Mouse (Mus musculus): ENCODE measurements around the gene Ltv1.

The Ltv1 gene

DNA sequence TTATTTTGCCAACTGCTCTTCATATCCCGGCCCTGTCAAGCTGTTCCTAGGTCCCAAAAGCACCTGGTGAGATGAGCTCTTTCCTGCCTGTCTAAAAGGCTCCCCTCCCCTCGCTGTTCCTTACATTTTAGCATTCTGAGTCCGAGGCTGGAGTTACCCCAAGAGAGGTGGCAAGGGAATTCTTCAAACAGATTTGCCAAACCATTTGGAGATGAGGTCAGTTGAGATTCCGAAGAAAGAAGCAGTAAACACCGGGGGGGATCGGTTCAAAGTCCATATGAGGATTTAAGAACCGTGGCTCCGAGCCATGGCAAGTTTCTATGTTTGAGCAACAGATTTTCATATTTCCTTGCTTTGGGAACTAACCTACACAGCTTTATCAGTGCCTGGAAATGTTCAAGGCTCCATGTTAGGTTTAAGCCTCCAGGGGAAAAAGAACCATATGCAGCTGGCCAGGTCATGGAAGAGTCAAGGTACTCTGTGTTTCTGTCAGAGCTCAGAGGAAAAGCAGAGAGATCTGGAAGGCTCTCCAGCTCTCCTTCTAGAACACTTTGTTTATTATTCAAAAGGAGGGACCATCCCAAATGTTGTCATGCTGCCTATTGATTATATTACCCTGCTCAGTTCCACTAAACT, 4.0 kb upstream of the Ltv1 start:
- no peak for DNase-seq (ENCODE audit: low spot score in 2 of 2)

DNA sequence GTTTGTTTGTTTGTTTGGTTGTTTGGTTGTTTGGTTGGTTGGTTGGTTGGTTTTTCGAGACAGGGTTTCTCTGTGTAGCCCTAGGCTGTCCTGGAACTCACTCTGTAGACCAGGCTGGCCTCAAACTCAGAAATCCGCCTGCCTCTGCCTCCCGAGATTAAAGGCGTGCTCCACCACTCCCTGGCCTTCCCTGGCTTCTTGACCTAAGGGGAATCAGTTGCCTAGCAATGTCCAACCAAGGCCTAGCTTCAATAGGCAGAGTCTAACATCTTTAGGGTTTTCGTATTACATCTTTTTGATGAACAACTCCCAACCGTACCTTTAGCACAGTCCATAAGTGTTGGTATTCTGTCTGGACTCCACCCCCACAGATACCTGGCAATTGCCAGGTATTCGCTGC, 528 bp upstream of the Ltv1 start:
- DNase-seq (ENCODE audit: low spot score in 2 of 2), result peak in 1 of 2 experiments; percentile 7

DNA sequence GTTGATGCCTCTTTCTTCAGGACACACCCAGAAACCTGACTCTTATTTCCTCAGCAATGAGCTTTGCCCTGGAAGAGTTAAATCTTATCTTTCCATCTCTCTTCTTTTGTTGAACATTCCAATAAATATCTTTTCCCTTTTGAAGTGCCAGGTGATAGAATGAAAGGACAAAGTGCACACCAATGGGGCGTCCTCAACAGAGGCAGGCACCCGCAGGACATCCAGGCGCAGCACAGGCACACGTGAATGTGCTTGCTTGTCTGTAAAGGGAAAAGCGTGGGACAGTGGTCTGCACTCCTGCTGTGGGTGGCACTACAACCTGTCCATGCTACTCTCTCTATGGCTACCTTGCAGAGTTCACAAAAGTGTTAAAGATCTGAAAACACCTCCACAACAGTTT, 3.1 kb downstream of the Ltv1 start:
- DNase-seq (ENCODE audit: low spot score in 2 of 2), result no peak

DNA sequence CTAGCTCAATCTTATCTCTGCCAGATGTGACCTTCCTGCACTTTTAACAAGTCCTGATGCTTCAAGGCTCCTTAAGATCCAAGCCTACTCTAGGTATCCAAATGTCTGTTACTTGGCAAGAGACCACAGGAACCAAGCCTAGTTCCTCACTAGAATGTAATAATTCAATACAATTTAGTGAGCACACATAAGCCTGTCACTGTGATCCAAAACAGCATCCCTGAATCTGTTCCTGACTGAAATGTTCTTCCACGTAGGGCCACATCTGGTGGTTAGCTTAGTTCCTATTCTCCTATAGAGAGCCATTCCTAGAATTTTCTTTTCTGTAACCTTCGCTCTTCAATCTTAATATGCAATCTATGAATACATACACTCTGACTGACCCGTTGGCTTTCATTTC, 6.2 kb downstream of the Ltv1 start:
- DNase-seq (ENCODE audit: low spot score in 2 of 2), result no peak

DNA sequence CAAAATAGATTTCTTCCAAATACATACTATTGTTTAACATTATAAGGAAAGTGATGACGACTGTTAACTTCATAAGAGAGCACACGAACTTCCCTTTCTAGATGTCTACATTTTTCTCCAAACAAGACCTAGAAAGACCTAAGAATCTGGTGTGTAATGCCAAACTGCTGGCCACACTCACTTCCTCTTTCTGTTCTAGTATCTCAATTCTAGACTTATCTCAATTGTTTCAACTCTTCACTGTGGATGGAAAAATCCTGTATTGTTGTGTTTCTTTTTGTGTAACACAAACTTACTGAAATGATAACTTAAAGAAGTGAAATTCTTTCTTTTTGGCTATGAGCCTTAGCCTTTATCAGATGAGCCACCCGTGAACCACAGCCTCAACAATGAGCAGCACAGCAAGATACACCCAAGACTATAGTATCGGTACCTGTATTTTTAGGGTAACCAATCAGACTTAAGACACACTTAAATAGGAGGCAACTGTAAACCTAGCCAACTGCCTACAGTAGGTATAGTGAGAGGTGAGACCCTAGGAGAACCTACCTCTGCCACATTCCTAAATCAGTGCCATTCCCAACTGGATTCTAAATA, 8.7 kb downstream of the Ltv1 start:
- DNase-seq (ENCODE audit: low spot score in 2 of 2), result no peak

DNA sequence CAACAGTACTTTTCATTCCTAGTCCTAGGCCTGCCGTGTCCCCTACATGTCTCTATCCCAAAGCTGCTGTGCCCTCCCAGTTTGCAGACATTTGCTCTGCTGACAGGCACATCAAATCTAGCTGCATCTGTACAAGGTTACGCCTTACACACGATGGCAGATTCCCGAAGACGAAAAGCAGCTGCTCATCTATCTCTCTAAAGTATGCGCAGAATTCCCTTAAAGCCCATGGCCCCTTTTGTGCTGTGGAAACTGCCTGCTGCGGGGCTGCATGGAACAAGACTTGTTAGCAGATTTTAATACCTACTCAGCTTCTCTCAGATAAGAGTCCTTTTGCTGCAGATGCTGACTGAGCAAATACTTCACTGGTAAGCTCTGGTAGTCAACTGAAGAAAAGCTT, 12.8 kb downstream of the Ltv1 start:
- DNase-seq (ENCODE audit: low spot score in 2 of 2), result no peak

DNA sequence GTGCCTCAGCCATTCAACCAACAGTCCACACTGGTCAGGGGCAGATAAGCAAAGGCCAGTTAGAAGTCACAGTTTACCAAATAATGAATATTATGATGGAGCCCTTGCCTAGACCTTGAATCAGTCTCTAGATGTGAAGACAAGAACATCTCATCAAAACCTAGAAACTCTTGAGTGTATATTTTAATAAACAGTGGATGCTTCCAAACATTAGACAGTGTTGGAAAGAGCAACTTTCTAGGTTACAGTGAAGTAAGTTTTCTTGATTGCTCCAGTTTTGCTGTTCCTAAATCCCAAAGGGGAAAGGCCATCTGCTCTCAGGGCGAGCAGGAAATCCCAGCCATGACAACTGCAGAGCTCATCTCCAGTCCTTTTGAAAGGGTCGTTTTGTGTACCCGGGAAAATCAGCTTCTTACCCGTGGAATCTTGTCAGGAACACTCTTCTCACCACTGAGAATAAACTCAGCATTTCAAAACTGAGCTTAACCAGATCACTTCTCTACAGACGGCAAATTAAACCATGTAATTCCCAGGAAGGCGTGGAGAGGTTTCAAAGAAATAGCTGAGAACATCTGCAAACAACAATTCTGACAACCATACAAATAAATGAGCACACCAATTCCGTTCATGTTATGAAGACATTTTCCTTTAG, 14.9 kb downstream of the Ltv1 start, which contains the start of gene Zc2hc1b:
Gene Zc2hc1b (minus strand): TSS at position 51 of the 652 bp plus-strand sequence.
- DNase-seq (ENCODE audit: low spot score in 2 of 2), result no peak

DNA sequence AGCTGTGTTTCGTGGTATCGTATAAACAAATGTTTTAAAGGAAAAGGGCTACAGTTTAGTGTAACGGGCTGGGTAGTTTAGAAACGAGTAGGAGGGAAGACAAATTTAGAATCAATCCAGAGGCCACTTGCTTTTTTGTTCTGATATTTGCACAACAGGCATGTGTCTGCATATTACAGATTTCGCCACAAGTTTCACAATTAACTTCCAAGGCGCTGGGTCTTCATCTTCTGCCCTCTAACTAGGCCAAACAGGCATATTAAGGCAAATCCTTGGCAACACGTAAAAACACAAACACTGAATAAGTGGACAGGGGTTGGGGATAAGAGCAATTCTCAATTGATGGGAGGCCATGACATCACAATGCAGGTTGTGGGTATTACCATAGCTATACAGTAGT, 17.1 kb downstream of the Ltv1 start:
- no peak for DNase-seq (ENCODE audit: low spot score in 2 of 2)

DNA sequence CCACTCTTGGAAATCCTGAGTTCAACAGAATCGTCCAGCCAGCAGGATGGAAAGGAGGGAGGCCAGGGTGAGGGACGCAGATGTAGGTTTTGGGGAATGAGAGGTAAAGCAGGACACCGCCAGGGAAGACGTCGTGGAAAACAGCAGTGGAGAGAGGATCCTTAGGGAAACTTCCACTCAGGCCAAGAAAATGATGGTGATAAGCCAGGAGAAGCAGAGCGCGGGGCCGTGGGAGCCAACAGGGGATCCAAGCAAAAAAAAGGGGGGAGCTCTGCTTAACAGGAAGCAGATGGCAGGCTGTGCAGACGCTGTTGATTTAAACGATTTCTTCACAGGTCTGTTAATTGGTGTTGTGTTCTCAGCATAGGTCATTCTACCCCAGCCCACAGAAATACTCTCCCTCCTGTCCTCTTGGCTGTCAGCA, 20.2 kb downstream of the Ltv1 start:
- DNase-seq (ENCODE audit: low spot score in 2 of 2), result no peak

DNA sequence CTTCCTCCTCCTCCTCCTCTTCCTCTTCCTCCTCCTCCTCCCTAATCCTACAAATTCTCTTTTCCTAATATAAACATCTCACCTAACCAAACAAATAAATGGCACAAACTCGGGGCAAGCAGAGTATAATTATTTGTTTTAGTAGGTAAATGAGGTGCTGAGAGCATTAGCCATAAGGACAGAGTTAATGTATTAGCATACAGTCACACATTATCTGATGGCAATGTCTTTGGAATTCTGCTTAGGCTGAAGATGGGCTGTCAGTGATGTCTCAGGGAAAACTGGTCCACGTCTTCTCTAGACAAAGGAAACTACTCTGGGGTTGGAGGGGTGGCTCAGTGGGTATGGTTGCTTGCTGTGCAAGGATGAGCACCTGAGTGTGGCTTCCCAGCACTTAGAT, 21.5 kb downstream of the Ltv1 start:
- no peak for DNase-seq (ENCODE audit: low spot score in 2 of 2)

DNA sequence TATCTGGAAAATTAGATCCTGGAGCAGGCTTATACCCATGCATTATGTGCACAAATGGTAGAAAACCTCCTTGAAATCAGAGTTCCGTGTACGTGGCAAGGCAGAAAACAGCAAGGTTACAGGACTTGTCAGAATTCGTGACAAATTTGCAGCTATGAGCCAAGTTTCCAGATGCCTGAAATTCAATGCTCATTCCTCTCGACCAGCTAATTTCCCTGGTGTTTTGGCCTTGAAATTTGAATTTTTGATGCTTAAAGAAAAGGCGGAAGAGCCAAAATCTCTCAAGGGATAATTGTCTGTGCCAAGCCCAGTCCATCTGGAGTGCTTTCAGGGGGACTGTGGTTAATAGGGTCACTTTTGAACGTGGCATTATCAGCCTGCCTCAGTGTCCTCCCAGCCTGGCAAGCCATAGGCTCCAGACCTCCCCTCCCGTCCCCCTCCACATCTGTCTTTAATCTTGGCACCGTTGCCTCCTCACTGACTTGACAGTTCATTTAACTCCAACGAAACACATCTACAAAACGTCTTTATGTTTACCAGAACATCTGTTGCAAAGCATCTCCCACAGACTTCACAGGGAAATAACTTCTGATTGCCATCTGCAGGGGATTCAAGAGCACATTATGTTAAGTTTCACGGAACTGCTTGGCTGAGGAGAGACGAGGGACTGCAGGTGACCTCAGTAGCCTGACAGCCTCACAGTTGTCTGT, 22.1 kb downstream of the Ltv1 start:
- no peak for DNase-seq (ENCODE audit: low spot score in 2 of 2)

DNA sequence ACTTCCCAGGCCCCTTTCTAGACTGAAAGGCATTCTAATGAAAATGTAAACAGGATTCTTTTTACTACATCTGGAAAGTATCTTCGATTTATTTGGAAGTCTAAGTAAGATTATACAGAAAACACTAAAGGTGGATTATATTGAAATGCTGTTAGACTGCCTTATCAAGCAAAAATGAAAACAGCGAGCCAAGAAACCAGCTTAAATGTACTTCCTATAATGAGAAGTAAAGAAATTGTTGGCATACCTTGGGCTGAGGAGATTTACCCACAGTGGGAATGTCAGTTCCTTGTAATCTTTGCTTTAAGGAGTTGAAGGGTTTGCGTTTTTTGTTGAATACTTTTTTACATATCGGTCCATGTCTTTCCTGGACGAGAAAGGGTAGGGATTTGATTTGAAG, 24.5 kb downstream of the Ltv1 start:
- DNase-seq (ENCODE audit: low spot score in 2 of 2), result no peak

DNA sequence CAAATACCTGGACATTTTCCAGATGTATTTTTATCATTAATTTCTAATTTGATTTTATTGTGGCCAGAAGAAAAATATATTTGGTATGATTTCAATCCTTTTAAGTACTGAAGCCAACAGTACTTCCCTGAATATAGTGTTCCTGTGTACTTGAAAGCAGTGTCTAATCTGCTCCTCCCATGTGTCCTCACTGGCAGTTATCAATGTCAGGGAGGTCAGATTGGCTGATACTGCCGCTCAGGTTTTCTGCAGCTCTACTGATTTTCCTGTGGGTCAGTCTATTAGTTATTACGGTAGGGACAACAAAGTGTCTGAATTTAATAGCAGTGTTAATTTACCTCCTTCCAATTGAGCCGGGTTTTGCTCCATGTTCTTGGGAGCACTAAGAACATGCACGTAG, 30.9 kb downstream of the Ltv1 start:
- no peak for DNase-seq (ENCODE audit: low spot score in 2 of 2)

DNA sequence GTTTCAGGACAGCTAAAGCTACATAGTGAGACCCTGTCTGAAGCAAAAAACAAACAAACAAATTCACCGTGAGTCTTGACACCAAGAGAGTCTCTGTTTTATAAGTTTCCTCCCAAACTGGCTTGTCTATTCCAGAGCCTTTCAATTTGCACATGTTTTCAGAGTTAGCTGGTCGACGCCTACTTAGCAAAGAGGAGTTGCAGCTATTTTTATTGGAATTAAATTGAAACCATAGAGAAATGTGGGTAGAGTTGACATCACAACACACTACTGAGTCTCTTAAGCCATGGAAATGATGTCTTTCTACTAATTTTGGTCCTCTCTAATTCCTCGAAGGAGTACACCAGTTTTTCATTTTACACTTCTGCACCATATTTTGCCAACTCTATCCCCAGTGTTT, 32.1 kb downstream of the Ltv1 start:
- no peak for DNase-seq (ENCODE audit: low spot score in 2 of 2)

DNA sequence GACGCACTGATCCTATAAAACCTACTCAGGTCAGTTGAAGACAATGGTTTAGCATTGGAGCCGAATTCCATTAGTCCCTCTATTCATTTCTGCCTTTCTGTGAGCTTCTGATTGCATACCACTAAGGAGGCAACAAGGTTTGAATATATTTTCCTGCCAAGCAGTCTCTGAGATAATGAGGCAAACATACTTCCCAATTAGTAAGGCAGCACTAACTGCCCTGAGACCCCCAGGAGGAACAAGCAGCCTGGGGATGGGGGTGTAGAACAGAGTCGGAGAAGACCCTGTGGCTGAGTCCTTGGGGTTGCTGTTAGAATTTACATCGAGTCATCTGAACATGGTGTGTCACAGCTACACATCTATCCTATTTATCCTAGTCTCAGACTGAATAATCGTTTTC, 37.6 kb downstream of the Ltv1 start:
- DNase-seq (ENCODE audit: low spot score in 2 of 2), result no peak

DNA sequence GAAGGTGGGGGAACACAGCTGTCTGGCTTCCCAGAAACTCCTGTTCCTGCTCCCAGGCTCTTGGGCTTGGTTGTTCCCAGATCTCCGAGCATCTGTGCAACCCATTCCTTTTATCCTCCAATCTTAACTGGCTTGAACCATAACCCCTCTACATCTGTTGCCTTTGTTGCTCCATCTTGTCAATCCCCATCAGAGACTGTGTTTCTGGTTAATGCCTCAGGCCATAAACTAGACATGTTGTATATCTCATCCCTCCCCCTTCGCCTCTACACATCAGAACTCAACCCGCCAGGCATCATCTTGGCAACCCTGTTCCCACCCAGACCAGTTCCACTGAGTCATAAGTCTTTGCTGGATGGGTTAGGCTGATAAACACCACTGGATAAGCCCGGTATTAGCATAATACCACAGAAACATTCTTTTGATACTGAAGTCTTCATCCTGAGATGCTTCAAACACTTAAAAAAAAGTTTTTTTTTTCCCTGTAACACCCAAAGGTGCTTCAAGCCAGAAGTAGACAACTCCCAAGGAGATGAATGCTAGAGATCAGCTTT, 40.1 kb downstream of the Ltv1 start:
- DNase-seq (ENCODE audit: low spot score in 2 of 2), result no peak

DNA sequence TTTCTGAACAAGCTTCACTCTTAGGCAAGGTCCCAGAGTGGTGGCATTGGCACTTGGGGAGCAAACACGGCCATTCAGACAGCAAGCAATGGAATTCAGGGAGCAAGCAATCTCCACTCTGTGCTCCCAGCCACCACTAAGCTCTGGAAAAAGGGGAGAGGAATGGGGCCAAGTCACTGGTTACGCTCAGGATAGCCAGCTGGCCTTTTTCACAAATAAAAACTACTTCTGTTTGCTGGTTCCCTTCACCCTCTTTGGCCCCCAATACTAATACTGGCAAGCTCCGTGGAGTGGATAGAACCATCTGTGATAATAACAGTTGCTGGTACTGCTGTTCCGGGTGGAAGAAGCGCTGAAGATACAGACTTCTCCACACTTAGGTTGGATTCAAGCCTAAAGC, 41.6 kb downstream of the Ltv1 start:
- no peak for DNase-seq (ENCODE audit: low spot score in 2 of 2)

DNA sequence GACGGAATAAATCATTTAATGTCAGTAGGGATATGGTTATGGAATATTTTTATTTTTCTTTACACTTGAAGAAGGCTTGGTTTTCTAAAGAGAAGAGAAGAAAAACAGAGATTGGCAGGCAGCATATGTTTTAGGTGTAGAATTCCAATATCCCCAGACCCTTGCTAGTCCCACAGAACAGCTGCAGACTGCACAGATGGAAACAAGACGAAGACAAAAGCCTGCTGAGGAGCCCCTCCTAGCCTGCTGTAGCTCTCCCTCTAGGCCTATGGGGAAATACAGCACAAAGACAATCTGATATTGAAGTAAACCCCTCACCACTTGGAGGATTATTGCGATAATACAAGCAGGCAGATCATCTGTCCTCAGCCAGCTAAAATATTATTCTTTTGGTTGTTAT, 42.5 kb downstream of the Ltv1 start:
- no peak for DNase-seq (ENCODE audit: low spot score in 2 of 2)

DNA sequence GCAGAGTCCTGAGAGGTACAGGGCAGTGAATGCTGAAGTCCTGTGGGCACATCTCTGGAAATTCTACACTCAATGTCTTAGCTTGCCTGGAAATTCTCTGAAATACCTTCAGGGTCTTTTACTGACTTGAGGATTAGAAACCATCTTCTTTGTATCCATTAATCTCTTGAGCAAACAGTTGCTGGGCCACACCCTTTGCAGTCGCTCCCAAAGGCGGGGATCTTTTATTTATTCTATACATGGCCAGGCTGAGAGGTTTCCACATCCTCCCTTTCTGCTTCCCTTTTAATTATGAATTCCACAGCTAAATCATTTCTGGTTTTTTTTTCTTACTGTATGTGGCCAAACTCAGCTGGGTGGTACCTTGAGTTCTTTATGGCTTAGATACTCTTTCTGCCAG, 52.5 kb downstream of the Ltv1 start:
- no peak for DNase-seq (ENCODE audit: low spot score in 2 of 2)

DNA sequence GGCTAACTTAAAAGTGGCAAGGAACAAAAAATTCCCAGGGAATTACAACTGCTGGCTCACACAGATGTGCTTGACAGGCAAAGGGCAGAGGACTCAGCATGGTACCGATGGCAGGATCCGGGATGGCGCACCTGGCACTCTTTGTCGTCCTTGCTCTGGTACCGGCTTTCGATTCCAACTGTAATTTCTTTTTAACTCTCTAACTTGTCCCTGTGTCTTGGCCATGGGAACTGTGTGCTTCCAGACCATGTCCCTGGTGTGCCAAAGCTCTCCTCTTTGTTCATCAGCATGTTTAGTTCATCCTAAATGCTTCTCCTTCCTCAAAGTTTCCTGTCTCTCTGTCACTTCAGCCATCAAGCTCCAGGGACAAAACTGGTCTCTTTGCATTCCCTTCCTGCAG, 55.1 kb downstream of the Ltv1 start:
- no peak for DNase-seq (ENCODE audit: low spot score in 2 of 2)

DNA sequence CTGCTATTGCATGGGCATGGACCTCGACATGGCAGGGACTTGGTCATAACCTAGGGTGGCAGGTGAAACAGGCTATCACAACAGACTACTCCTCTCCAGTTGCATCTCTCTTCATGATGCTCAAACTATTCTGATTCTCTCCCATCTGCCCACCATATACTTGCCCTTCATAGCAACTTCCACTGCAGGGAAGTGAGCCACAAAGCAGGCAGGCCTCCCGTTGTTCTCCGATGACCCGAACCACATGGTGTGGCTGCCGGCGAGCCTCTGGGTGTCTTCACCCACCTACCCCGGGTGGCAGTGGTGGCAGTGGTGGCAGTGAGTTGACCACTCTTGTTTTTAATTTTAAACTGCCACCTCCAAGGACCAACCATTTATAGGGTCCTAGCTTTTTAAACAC, 57.2 kb downstream of the Ltv1 start:
- DNase-seq (ENCODE audit: low spot score in 2 of 2), result no peak

DNA sequence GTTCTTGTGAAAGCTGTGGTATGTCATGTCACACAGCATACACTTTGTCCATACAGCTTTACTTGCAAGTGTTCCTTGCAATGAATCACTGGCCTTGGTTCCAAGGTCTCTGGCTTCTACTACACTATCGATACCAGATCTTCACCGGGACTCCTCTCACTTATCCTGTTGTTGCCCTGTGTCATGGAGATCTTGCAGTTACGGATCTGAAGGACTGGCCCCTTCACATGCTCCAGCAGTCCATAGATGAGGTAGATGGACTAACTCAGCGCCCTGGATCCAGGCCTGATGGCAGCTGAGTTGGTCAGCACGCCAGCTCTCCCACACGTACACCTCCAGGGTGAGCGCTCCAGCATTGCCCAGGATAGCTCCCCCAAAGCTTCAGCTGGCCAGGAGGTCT, 57.7 kb downstream of the Ltv1 start:
- DNase-seq (ENCODE audit: low spot score in 2 of 2), result no peak

DNA sequence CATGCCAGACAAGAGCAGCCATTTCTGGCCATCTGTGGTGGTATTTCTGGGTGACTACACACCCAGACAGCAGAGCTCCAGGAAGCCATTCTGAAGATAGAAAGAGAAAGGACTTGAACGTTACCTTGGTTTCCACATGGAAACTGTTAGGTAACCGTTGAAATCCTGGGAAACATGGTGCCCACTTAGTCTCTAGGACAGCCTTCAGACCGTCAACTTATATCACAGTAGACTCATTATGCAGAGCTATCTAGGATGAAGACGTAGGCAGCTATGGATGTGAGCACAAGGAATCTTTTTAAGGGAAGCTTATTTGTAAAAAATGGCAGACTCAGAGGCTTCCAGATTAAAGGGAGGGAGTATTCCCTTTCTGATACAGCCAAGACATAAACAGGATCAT, 59.1 kb downstream of the Ltv1 start:
- no peak for DNase-seq (ENCODE audit: low spot score in 2 of 2)
